Mouse (Mus musculus): Measurements from ENCODE around the gene Herc3. TPM values are rescaled to one million over a fixed set of nuclear protein-coding genes. Genes with fewer than 3 reads are reported as not detected.

Gene Herc3
- total RNA-seq (2023): 90.8 to 109 TPM (median 95.1 TPM) in 4 replicates

DNA sequence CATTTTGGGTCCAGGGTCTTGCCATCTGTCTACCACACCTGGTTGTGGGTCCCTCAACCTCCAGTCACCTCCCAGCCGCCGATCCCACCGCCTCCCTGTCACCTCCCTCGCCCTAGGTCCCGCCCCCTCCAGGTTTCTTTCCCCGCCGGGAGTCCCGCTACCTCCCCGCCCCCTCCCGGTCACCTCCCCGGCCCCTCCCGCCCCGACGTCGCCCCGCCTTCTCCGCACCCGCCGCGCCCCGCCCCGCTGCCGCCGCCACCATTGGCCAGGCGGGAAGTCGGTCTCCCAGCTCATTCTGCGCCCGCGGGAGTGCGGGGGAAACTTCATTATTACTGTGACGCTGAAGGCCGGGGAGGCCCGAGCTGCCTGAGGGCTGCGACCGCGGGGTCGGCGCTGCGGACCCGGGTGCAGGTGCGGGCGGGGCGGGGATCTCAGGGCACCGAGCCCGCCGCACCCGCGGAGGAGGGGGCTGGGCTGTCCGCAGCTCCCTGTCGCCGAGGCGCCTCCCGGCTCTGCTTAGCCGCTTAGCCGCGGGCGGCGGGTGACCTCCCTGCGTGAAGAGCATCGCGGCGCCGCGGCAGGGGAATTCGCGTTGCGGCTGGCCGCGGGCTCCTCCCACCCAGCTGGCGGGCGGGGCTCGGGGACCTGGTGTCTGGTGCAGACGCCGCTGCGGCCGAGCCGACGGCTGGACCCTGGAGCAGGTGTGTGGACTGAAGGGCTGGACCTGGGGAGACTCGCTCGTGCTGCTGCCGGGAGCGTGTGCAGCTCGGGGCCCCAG is at the start of gene Herc3:
Gene Herc3, plus strand, starts transcription at position 234 of the 778 bp plus-strand sequence.

DNA sequence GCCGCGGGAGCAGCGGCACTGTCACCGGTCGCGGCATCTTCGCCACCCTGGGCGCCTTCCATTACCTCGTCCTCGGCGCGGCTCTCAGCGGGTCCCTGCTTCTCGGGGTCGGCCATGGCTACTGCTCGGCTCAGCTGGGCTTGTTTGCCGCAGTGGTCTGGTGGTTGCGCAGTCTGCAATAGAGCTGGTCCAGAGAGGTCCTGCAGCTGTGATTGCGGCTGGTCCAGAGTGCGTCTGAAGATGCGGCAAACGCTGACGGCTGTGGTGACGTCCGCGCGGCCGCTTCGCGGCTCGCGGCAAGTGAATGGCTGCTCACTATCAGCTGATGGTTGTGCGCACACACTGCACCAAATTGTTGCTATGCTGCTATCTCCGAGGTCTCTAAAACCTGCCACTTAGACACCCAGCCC is 75.6 kb downstream of the Herc3 start, which contains the start of gene Nap1l5:
Gene Nap1l5, minus strand, starts transcription at position 225 of the 410 bp plus-strand sequence.

Other genes with a start within 250 kb of the Herc3 start
- 0.49 to 3.2 TPM (median 0.93 TPM) in 4 replicates for gene Abcg2, start 246.9 kb upstream of the Herc3 start, total RNA-seq (2023)
- 0.30 to 0.42 TPM in 2 of 4 replicates, not detected in the others for gene Nap1l5, start 75.6 kb downstream of the Herc3 start, total RNA-seq (2023)
- 0.12 TPM in 1 of 4 replicates, not detected in the others for gene Fam13a, start 193.1 kb downstream of the Herc3 start, total RNA-seq (2023)